Mouse (Mus musculus): ENCODE data around the gene Axdnd1. TPM values are rescaled to one million over a fixed set of nuclear protein-coding genes. Genes with fewer than 3 reads are reported as not detected.

Axdnd1 gene
- total and polyA plus RNA-seq, 2 experiments from 2014 or later = 0.52 to 0.56 TPM

- no peak overlapping the region for H3K27ac ChIP-seq (ENCODE audit: low read depth, low read length)
- no peak overlapping the region for H3K4me2 ChIP-seq (ENCODE audit: low read depth)
- no peaks in the 10 kb centered on the region for H3K36me3 ChIP-seq (ENCODE audit: insufficient read depth)
- no peak for TF ChIP-seq CTCF (IDR thresholded peaks at IDR 0.05; ENCODE audit: low read depth)
- WGBS = 58% methylated on average over 7 of the region's 7 CpGs
- no peak overlapping the region for H3K4me3 ChIP-seq (ENCODE audit: low read depth, low read length)
- H3K9ac ChIP-seq = no peak overlapping the region
- DNase-seq (no peak), ATAC-seq (no peak)
- H3K9me3 ChIP-seq (ENCODE audit: low read length) = no peaks in the 10 kb centered on the region
- H3K4me1 ChIP-seq (ENCODE audit: insufficient read depth) = no peaks in the 10 kb centered on the region
- H3K27me3 ChIP-seq (ENCODE audit: insufficient read depth, low read length) = no peaks in the 10 kb centered on the region
Observed at GRCm38 (mm10) chr1:156273647-156274046, 147.3 kb downstream of the Axdnd1 start.

Other genes with a start within 250 kb of the Axdnd1 start
- gene Fam163a, start 216.1 kb downstream of the Axdnd1 start, total RNA-seq (2014; rRNA removed) = 3.8 and 5.2 TPM in 2 replicates
- gene Fam163a, start 216.1 kb downstream of the Axdnd1 start, polyA plus RNA-seq (2015; fragmentation: Nextera tagmentation; extraction: Ambion mirVana) = 4.8 and 6.9 TPM in 2 replicates
- 0.77 and 1.9 TPM in 2 replicates for gene Tdrd5, start 117.5 kb downstream of the Axdnd1 start, total RNA-seq (2014; rRNA removed)
- gene Tdrd5, start 117.5 kb downstream of the Axdnd1 start, polyA plus RNA-seq (2015; fragmentation: Nextera tagmentation; extraction: Ambion mirVana) = 0.16 and 0.42 TPM in 2 replicates
- 1.2 and 2.4 TPM in 2 replicates for gene Nphs2, start 110.4 kb downstream of the Axdnd1 start, total RNA-seq (2014; rRNA removed)
- gene Nphs2, start 110.4 kb downstream of the Axdnd1 start, polyA plus RNA-seq (2015; fragmentation: Nextera tagmentation; extraction: Ambion mirVana) = 1.1 and 1.4 TPM in 2 replicates
- gene Gm2000, start 55.1 kb downstream of the Axdnd1 start, total RNA-seq (2014; rRNA removed) = 646 and 750 TPM in 2 replicates
- gene Gm2000, start 55.1 kb downstream of the Axdnd1 start, polyA plus RNA-seq (2015; fragmentation: Nextera tagmentation; extraction: Ambion mirVana) = 515 and 680 TPM in 2 replicates
- 20.1 and 20.6 TPM in 2 replicates for gene Soat1, start 53.2 kb upstream of the Axdnd1 start, total RNA-seq (2014; rRNA removed)
- gene Soat1, start 53.2 kb upstream of the Axdnd1 start, polyA plus RNA-seq (2015; fragmentation: Nextera tagmentation; extraction: Ambion mirVana) = 5.4 and 11.7 TPM in 2 replicates
- gene Gm10031, start 102.9 kb upstream of the Axdnd1 start, total RNA-seq (2014; rRNA removed) = 21.8 and 24.6 TPM in 2 replicates
- gene Gm10031, start 102.9 kb upstream of the Axdnd1 start, polyA plus RNA-seq (2015; fragmentation: Nextera tagmentation; extraction: Ambion mirVana) = 0.49 and 0.75 TPM in 2 replicates
- gene Abl2, start 137.6 kb upstream of the Axdnd1 start, total RNA-seq (2014; rRNA removed) = 21.4 and 29.2 TPM in 2 replicates
- gene Abl2, start 137.6 kb upstream of the Axdnd1 start, polyA plus RNA-seq (2015; fragmentation: Nextera tagmentation; extraction: Ambion mirVana) = 2.8 and 4.6 TPM in 2 replicates

Data from forebrain, postnatal 0 days (tissue).